Mouse (Mus musculus): ENCODE measurements around the gene Szt2. TPM values are rescaled to one million over a fixed set of nuclear protein-coding genes. Genes with fewer than 3 reads are reported as not detected.

Szt2 gene
- polyA plus RNA-seq, 1 experiment from 2014 or later = 4.4 TPM

GRCm38 (mm10) chr4:118368616-118369015, 40.5 kb downstream of the Szt2 start:
- H3K36me3 ChIP-seq = peaks cover 93% of the 10 kb centered on the region
- no peak overlapping the region for H3K4me2 ChIP-seq
- 86% methylated on average over 3 of the region's 3 CpGs for WGBS
- H3K4me1 ChIP-seq = no peaks in the 10 kb centered on the region; the same call in 1 of the 2 replicates
- ATAC-seq (ENCODE audit: extremely low read depth, insufficient number of reproducible peaks, low FRiP score, low TSS enrichment) = no peak
- H3K9ac ChIP-seq = no peak overlapping the region
- H3K9me3 ChIP-seq = no peaks in the 10 kb centered on the region
- H3K27me3 ChIP-seq (replicated peaks) = no peaks in the 10 kb centered on the region
- H3K27ac ChIP-seq (replicated peaks) = no peak overlapping the region
- H3K4me3 ChIP-seq = no peak overlapping the region

- 82% methylated on average over 12 of the region's 12 CpGs for WGBS
- ATAC-seq (ENCODE audit: extremely low read depth, insufficient number of reproducible peaks, low FRiP score, low TSS enrichment) = no peak
- Histone ChIP-seq H3K4me3 (no peak overlapping the region), H3K9ac (no peak overlapping the region), H3K4me1 (no peaks in the 10 kb centered on the region; the same call in 1 of the 2 replicates), H3K36me3 (peaks cover 93% of the 10 kb centered on the region), H3K4me2 (no peak overlapping the region), H3K9me3 (no peaks in the 10 kb centered on the region), H3K27ac (replicated peaks) (no peak overlapping the region), H3K27me3 (replicated peaks) (no peaks in the 10 kb centered on the region)
These were observed 41.5 kb downstream of the Szt2 start for GRCm38 (mm10) chr4:118367551-118367950.

- Histone ChIP-seq H3K9ac (no peak overlapping the region), H3K4me1 (peaks cover under 1% of the 10 kb centered on the region; the same call in 1 of the 2 replicates), H3K27ac (replicated peaks) (no peak overlapping the region), H3K4me2 (no peak overlapping the region), H3K9me3 (no peaks in the 10 kb centered on the region), H3K27me3 (replicated peaks) (no peaks in the 10 kb centered on the region), H3K4me3 (no peak overlapping the region), H3K36me3 (peaks cover 91% of the 10 kb centered on the region)
- 81% methylated on average over 14 of the region's 14 CpGs for WGBS
- no peak for ATAC-seq (ENCODE audit: extremely low read depth, insufficient number of reproducible peaks, low FRiP score, low TSS enrichment)
These were observed 43.1 kb downstream of the Szt2 start for GRCm38 (mm10) chr4:118365991-118366390.

- Histone ChIP-seq H3K9ac (no peak overlapping the region), H3K27me3 (replicated peaks) (no peaks in the 10 kb centered on the region), H3K27ac (replicated peaks) (no peak overlapping the region), H3K4me3 (no peak overlapping the region), H3K9me3 (no peaks in the 10 kb centered on the region), H3K36me3 (peaks cover 80% of the 10 kb centered on the region), H3K4me2 (no peak overlapping the region), H3K4me1 (peaks cover 9% of the 10 kb centered on the region)
- ATAC-seq (ENCODE audit: extremely low read depth, insufficient number of reproducible peaks, low FRiP score, low TSS enrichment) = no peak
- WGBS = 89% methylated on average over 13 of the region's 13 CpGs
These were observed 44.4 kb downstream of the Szt2 start for GRCm38 (mm10) chr4:118364641-118365040.

GRCm38 (mm10) chr4:118363985-118364384, 45.1 kb downstream of the Szt2 start:
- no peaks in the 10 kb centered on the region for H3K9me3 ChIP-seq
- no peak for ATAC-seq (ENCODE audit: extremely low read depth, insufficient number of reproducible peaks, low FRiP score, low TSS enrichment)
- H3K9ac ChIP-seq = no peak overlapping the region
- peaks cover 14% of the 10 kb centered on the region for H3K4me1 ChIP-seq
- no peak overlapping the region for H3K27ac ChIP-seq (replicated peaks)
- peaks cover 73% of the 10 kb centered on the region for H3K36me3 ChIP-seq
- no peak overlapping the region for H3K4me3 ChIP-seq
- no peaks in the 10 kb centered on the region for H3K27me3 ChIP-seq (replicated peaks)
- no peak overlapping the region for H3K4me2 ChIP-seq
- WGBS = 99% methylated on average over 3 of the region's 3 CpGs

- Histone ChIP-seq H3K4me1 (peaks cover 14% of the 10 kb centered on the region), H3K4me2 (no peak overlapping the region), H3K9ac (no peak overlapping the region), H3K4me3 (no peak overlapping the region), H3K9me3 (no peaks in the 10 kb centered on the region), H3K27me3 (replicated peaks) (no peaks in the 10 kb centered on the region), H3K36me3 (peaks cover 62% of the 10 kb centered on the region), H3K27ac (replicated peaks) (no peak overlapping the region)
- no peak for ATAC-seq (ENCODE audit: extremely low read depth, insufficient number of reproducible peaks, low FRiP score, low TSS enrichment)
- WGBS = 86% methylated on average over 6 of the region's 6 CpGs
These were observed 46.2 kb downstream of the Szt2 start for GRCm38 (mm10) chr4:118362879-118363278.

GRCm38 (mm10) chr4:118361451-118361850, 47.6 kb downstream of the Szt2 start:
- 88% methylated on average over 5 of the region's 5 CpGs for WGBS
- Histone ChIP-seq H3K4me2 (no peak overlapping the region), H3K36me3 (peaks cover 52% of the 10 kb centered on the region), H3K9me3 (no peaks in the 10 kb centered on the region), H3K4me1 (peaks cover 14% of the 10 kb centered on the region), H3K9ac (no peak overlapping the region), H3K27me3 (replicated peaks) (no peaks in the 10 kb centered on the region), H3K4me3 (no peak overlapping the region), H3K27ac (replicated peaks) (no peak overlapping the region)
- no peak for ATAC-seq (ENCODE audit: extremely low read depth, insufficient number of reproducible peaks, low FRiP score, low TSS enrichment)

GRCm38 (mm10) chr4:118359896-118360720, 49.0 kb downstream of the Szt2 start:
- peaks cover 39% of the 10 kb centered on the region for H3K36me3 ChIP-seq
- H3K4me3 ChIP-seq = peak overlapping the region; percentile 81
- peak; percentile 57; the same call in 1 of the 2 replicates for ATAC-seq (ENCODE audit: extremely low read depth, insufficient number of reproducible peaks, low FRiP score, low TSS enrichment)
- peak overlapping the region; percentile 93 for H3K9ac ChIP-seq
- 1% methylated on average over 54 of the region's 54 CpGs for WGBS
- H3K27me3 ChIP-seq (replicated peaks) = no peaks in the 10 kb centered on the region
- H3K4me2 ChIP-seq = peak overlapping the region; percentile 97
- H3K27ac ChIP-seq (replicated peaks) = peak overlapping the region; percentile 87
- no peaks in the 10 kb centered on the region for H3K9me3 ChIP-seq
- H3K4me1 ChIP-seq = peaks cover 14% of the 10 kb centered on the region

- Histone ChIP-seq H3K27ac (replicated peaks) (peak overlapping the region; percentile 87), H3K9ac (peak overlapping the region; percentile 93), H3K36me3 (peaks cover 31% of the 10 kb centered on the region), H3K4me3 (peak overlapping the region; percentile 81), H3K27me3 (replicated peaks) (no peaks in the 10 kb centered on the region), H3K4me1 (peaks cover 14% of the 10 kb centered on the region), H3K4me2 (peak overlapping the region; percentile 97), H3K9me3 (peaks cover 5% of the 10 kb centered on the region; the same call in 1 of the 2 replicates)
- WGBS = 14% methylated on average over 21 of the region's 21 CpGs
- no peak for ATAC-seq (ENCODE audit: extremely low read depth, insufficient number of reproducible peaks, low FRiP score, low TSS enrichment)
These were observed 49.7 kb downstream of the Szt2 start for GRCm38 (mm10) chr4:118359211-118359895.

- no peak overlapping the region for H3K9ac ChIP-seq
- H3K4me1 ChIP-seq = peaks cover 14% of the 10 kb centered on the region
- no peak for ATAC-seq (ENCODE audit: extremely low read depth, insufficient number of reproducible peaks, low FRiP score, low TSS enrichment)
- peaks cover 5% of the 10 kb centered on the region; the same call in 1 of the 2 replicates for H3K9me3 ChIP-seq
- no peak overlapping the region for H3K27ac ChIP-seq (replicated peaks)
- peaks cover 21% of the 10 kb centered on the region for H3K36me3 ChIP-seq
- 73% methylated on average over 17 of the region's 17 CpGs for WGBS
- H3K27me3 ChIP-seq (replicated peaks) = no peaks in the 10 kb centered on the region
- H3K4me2 ChIP-seq = no peak overlapping the region
- H3K4me3 ChIP-seq = no peak overlapping the region
These were observed 50.7 kb downstream of the Szt2 start for GRCm38 (mm10) chr4:118358159-118358895.

- Histone ChIP-seq H3K27me3 (replicated peaks) (no peaks in the 10 kb centered on the region), H3K4me3 (no peak overlapping the region), H3K4me2 (no peak overlapping the region), H3K27ac (replicated peaks) (no peak overlapping the region), H3K9ac (no peak overlapping the region), H3K36me3 (peaks cover 13% of the 10 kb centered on the region), H3K4me1 (peaks cover 14% of the 10 kb centered on the region), H3K9me3 (peaks cover 5% of the 10 kb centered on the region; the same call in 1 of the 2 replicates)
- 85% methylated on average over 8 of the region's 8 CpGs for WGBS
- ATAC-seq (ENCODE audit: extremely low read depth, insufficient number of reproducible peaks, low FRiP score, low TSS enrichment) = no peak
These were observed 51.6 kb downstream of the Szt2 start for GRCm38 (mm10) chr4:118357504-118357903.
